22 mouse cellular contexts compared by ENCODE assay signal in genomic region chr5:66897584-66897983, GRCm38 (mm10).
DNase-seq lines count a peak whose midpoint lies in the region; ATAC-seq and TF ChIP-seq lines count a peak whose summit lies in the region.
"Had no signal": no experiment of that assay in that cellular context is flagged by ENCODE, and none has a peak within 500 bp of the region (broad histone marks: within the 10 kb centered on the region; RNA-seq: fewer than 3 reads in every experiment).

No protein-coding gene starts in this region.

- WGBS in midbrain, embryonic 11.5 days, result 89% methylated on average over 5 of the region's 5 CpGs
- 88% methylated on average over 5 of the region's 5 CpGs for WGBS in midbrain, postnatal 0 days
- WGBS in neural tube, embryonic 13.5 days, result 77% methylated on average over 5 of the region's 5 CpGs
- 68% methylated on average over 5 of the region's 5 CpGs for WGBS in neural tube, embryonic 14.5 days
- 68% methylated on average over 5 of the region's 5 CpGs for WGBS in neural tube, embryonic 15.5 days
- WGBS in intestine, embryonic 16.5 days, result 66% methylated on average over 5 of the region's 5 CpGs

- H3K4me3 ChIP-seq in midbrain, embryonic 11.5 days (ENCODE audit: low read depth, low read length), result no peak overlapping the region
- no peak overlapping the region for H3K4me3 ChIP-seq in midbrain, postnatal 0 days (ENCODE audit: low read depth, low read length)
- H3K4me3 ChIP-seq in neural tube, embryonic 13.5 days, result no peak overlapping the region
- H3K4me3 ChIP-seq in neural tube, embryonic 14.5 days (ENCODE audit: low read depth, low read length), result no peak overlapping the region
- H3K4me3 ChIP-seq in neural tube, embryonic 15.5 days (replicated peaks), result no peak overlapping the region
- no peak overlapping the region for H3K4me3 ChIP-seq in intestine, embryonic 16.5 days (ENCODE audit: low read length)

- H3K4me1 ChIP-seq in midbrain, embryonic 11.5 days (ENCODE audit: control insufficient read depth, insufficient read depth, low read length), result no peaks in the 10 kb centered on the region
- H3K4me1 ChIP-seq in midbrain, postnatal 0 days (ENCODE audit: insufficient read depth, low read length), result no peaks in the 10 kb centered on the region
- H3K4me1 ChIP-seq in neural tube, embryonic 13.5 days (replicated peaks), result peaks cover 10% of the 10 kb centered on the region
- 0 out of 2 replicates have a peak, but pooled peaks cover 5% of the 10 kb centered on the region for H3K4me1 ChIP-seq in neural tube, embryonic 14.5 days (ENCODE audit: control insufficient read depth, insufficient read depth, low read length)
- peaks cover 16% of the 10 kb centered on the region for H3K4me1 ChIP-seq in neural tube, embryonic 15.5 days
- no peaks in the 10 kb centered on the region for H3K4me1 ChIP-seq in intestine, embryonic 16.5 days (ENCODE audit: control insufficient read depth, insufficient read depth, low read length)

- DNase-seq in midbrain, embryonic 11.5 days (ENCODE audit: low spot score, missing footprints), result peak; percentile 19
- DNase-seq in midbrain, postnatal 0 days (ENCODE audit: low spot score), result no peak
- no peak for DNase-seq in neural tube, embryonic 10.5 days (ENCODE audit: extremely low spot score, low spot score)
- no peak for DNase-seq in cerebellum, adult 8-10 months
- DNase-seq: adrenal gland, adult 2 months; adrenal gland, adult 8-10 months; adrenal gland, postnatal 10 days; adrenal gland, postnatal 14 days; adrenal gland, postnatal 25 days; adrenal gland, postnatal 36 days; B cell, adult 2 months; cerebellum, adult 11 months; cerebellum, adult 11-12 months had no signal

- TF ChIP-seq CTCF in midbrain, postnatal 0 days (IDR thresholded peaks at IDR 0.05), result no peak

- ATAC-seq in midbrain, embryonic 11.5 days (ENCODE audit: low FRiP score), result no peak
- no peak for ATAC-seq in midbrain, postnatal 0 days (ENCODE audit: low FRiP score)
- ATAC-seq in neural tube, embryonic 13.5 days (ENCODE audit: low read depth), result peak; percentile 53; the same call in 1 of the 2 replicates
- ATAC-seq in neural tube, embryonic 14.5 days (ENCODE audit: low read depth), result peak; percentile 44; the same call in 1 of the 2 replicates
- peak; percentile 59; the same call in 1 of the 2 replicates for ATAC-seq in neural tube, embryonic 15.5 days (ENCODE audit: low FRiP score)
- no peak for ATAC-seq in intestine, embryonic 16.5 days
- ATAC-seq: activated CD4-positive, CD25-positive, alpha-beta regulatory T cell, adult 4 months; CD4-positive, CD25-positive, alpha-beta regulatory T cell, adult 4 months; Patski had no signal

- H3K36me3 ChIP-seq in midbrain, embryonic 11.5 days (ENCODE audit: control insufficient read depth, insufficient read depth, low read length), result no peaks in the 10 kb centered on the region
- no peaks in the 10 kb centered on the region for H3K36me3 ChIP-seq in midbrain, postnatal 0 days (ENCODE audit: insufficient read depth, low read length)
- no peaks in the 10 kb centered on the region for H3K36me3 ChIP-seq in neural tube, embryonic 13.5 days
- no peaks in the 10 kb centered on the region for H3K36me3 ChIP-seq in neural tube, embryonic 14.5 days (ENCODE audit: control insufficient read depth, insufficient read depth, low read length)
- no peaks in the 10 kb centered on the region for H3K36me3 ChIP-seq in neural tube, embryonic 15.5 days
- no peaks in the 10 kb centered on the region for H3K36me3 ChIP-seq in intestine, embryonic 16.5 days (ENCODE audit: control insufficient read depth, insufficient read depth, low read length)
- H3K36me3 ChIP-seq: G1E had no signal

- no peaks in the 10 kb centered on the region for H3K27me3 ChIP-seq in midbrain, embryonic 11.5 days (ENCODE audit: control insufficient read depth, insufficient read depth, low read length)
- H3K27me3 ChIP-seq in midbrain, postnatal 0 days (ENCODE audit: insufficient read depth, low read length), result no peaks in the 10 kb centered on the region
- H3K27me3 ChIP-seq in neural tube, embryonic 13.5 days, result no peaks in the 10 kb centered on the region
- H3K27me3 ChIP-seq in neural tube, embryonic 14.5 days (ENCODE audit: control insufficient read depth, insufficient read depth, low read length), result no peaks in the 10 kb centered on the region
- H3K27me3 ChIP-seq in neural tube, embryonic 15.5 days (replicated peaks), result no peaks in the 10 kb centered on the region
- no peaks in the 10 kb centered on the region for H3K27me3 ChIP-seq in intestine, embryonic 16.5 days (replicated peaks; ENCODE audit: control insufficient read depth, insufficient read depth, low read length)
- H3K27me3 ChIP-seq: CH12.LX, Patski had no signal

- H3K4me2 ChIP-seq in midbrain, embryonic 11.5 days, result no peak overlapping the region
- no peak overlapping the region for H3K4me2 ChIP-seq in midbrain, postnatal 0 days (ENCODE audit: low read depth, low read length, poor library complexity, severe bottlenecking)
- no peak overlapping the region for H3K4me2 ChIP-seq in neural tube, embryonic 13.5 days
- H3K4me2 ChIP-seq in neural tube, embryonic 14.5 days (ENCODE audit: low read depth, low read length), result no peak overlapping the region
- H3K4me2 ChIP-seq in neural tube, embryonic 15.5 days, result no peak overlapping the region
- no peak overlapping the region for H3K4me2 ChIP-seq in intestine, embryonic 16.5 days (ENCODE audit: low read depth, low read length)

- no peak overlapping the region for H3K27ac ChIP-seq in midbrain, embryonic 11.5 days (ENCODE audit: low read depth, low read length)
- H3K27ac ChIP-seq in midbrain, postnatal 0 days (ENCODE audit: low read depth, low read length), result no peak overlapping the region
- H3K27ac ChIP-seq in neural tube, embryonic 13.5 days (replicated peaks), result no peak overlapping the region
- H3K27ac ChIP-seq in neural tube, embryonic 14.5 days (ENCODE audit: low read depth, low read length), result no peak overlapping the region
- H3K27ac ChIP-seq in neural tube, embryonic 15.5 days (replicated peaks), result no peak overlapping the region
- no peak overlapping the region for H3K27ac ChIP-seq in intestine, embryonic 16.5 days (ENCODE audit: low read length)

- H3K9ac ChIP-seq in midbrain, embryonic 11.5 days (ENCODE audit: low read length), result no peak overlapping the region
- H3K9ac ChIP-seq in midbrain, postnatal 0 days (replicated peaks; ENCODE audit: low read length, poor library complexity, severe bottlenecking), result no peak overlapping the region
- no peak overlapping the region for H3K9ac ChIP-seq in neural tube, embryonic 13.5 days
- no peak overlapping the region for H3K9ac ChIP-seq in neural tube, embryonic 14.5 days (replicated peaks; ENCODE audit: low read depth, low read length)
- no peak overlapping the region for H3K9ac ChIP-seq in neural tube, embryonic 15.5 days (replicated peaks)
- H3K9ac ChIP-seq in intestine, embryonic 16.5 days (ENCODE audit: low read depth, low read length), result no peak overlapping the region

- H3K9me3 ChIP-seq in midbrain, embryonic 11.5 days (ENCODE audit: control insufficient read depth, low read length), result no peaks in the 10 kb centered on the region
- H3K9me3 ChIP-seq in midbrain, postnatal 0 days (ENCODE audit: low read length), result no peaks in the 10 kb centered on the region
- no peaks in the 10 kb centered on the region for H3K9me3 ChIP-seq in neural tube, embryonic 13.5 days
- no peaks in the 10 kb centered on the region for H3K9me3 ChIP-seq in neural tube, embryonic 14.5 days (ENCODE audit: control insufficient read depth, low read length)
- no peaks in the 10 kb centered on the region for H3K9me3 ChIP-seq in neural tube, embryonic 15.5 days (replicated peaks)
- no peaks in the 10 kb centered on the region for H3K9me3 ChIP-seq in intestine, embryonic 16.5 days (ENCODE audit: control insufficient read depth, low read length)

Comparison
In these comparisons a context has a peak if more than half of its experiments do, and no peak if none do; other contexts are left out.
1. ATAC-seq: peak in neural tube, embryonic 13.5 days (single experiment), neural tube, embryonic 14.5 days (single experiment) and neural tube, embryonic 15.5 days (single experiment); none in midbrain, embryonic 11.5 days (single experiment), midbrain, postnatal 0 days (single experiment) and intestine, embryonic 16.5 days (single experiment).